Mouse (Mus musculus) MEL (cell line): ENCODE data around the gene Ddah1. TPM values are rescaled to one million over a fixed set of nuclear protein-coding genes. Genes with fewer than 3 reads are reported as not detected.

Experiments
- DNase-seq: peaks from one replicate; pipeline ENCODE4 v3.0.0; 2011; ENCODE audit warnings: low read depth, low spot score
- H3K27ac ChIP-seq: 2 replicates; pipeline ENCODE4 v1.5.1; 2012; ENCODE audit warnings: low read depth, mild to moderate bottlenecking, control low read depth, low read length, moderate library complexity; ENCODE audit not compliant: control insufficient read depth
- H3K27me3 ChIP-seq, 2 experiments: fragments of 150-350 bp in 1 of 2; sonication (generic) in 1 of 2; 2 replicates each; pipeline ENCODE4 v1.6.1; 2012; ENCODE audit warnings: low read length in 2 of 2, mild to moderate bottlenecking in 2 of 2, improper control_type of control experiment in 1 of 2, moderate library complexity in 1 of 2; ENCODE audit not compliant: insufficient read depth in 2 of 2, control insufficient read depth in 1 of 2
- H3K36me3 ChIP-seq, 2 experiments: 2 replicates each; pipeline ENCODE4 v1.6.1; 2012 to 2014; ENCODE audit warnings: low read length in 2 of 2, improper control_type of control experiment in 1 of 2, inconsistent platforms in 1 of 2, mild to moderate bottlenecking in 1 of 2; ENCODE audit not compliant: insufficient read depth in 2 of 2, control insufficient read depth in 1 of 2
- H3K4me1 ChIP-seq, 2 experiments: fragments of 150-350 bp in 1 of 2; sonication (generic) in 1 of 2; 2 replicates each; pipeline ENCODE4 v1.6.1; 2012; ENCODE audit warnings: low read length in 2 of 2, improper control_type of control experiment in 1 of 2, mild to moderate bottlenecking in 1 of 2; ENCODE audit not compliant: insufficient read depth in 2 of 2, control insufficient read depth in 1 of 2
- H3K4me3 ChIP-seq, 2 experiments: fragments of 150-350 bp in 1 of 2; sonication (generic) in 1 of 2; 2 replicates each; pipeline ENCODE4 v1.5.1; 2012; ENCODE audit warnings: low read depth in 2 of 2, low read length in 2 of 2, mild to moderate bottlenecking in 2 of 2, moderate library complexity in 2 of 2, control low read depth in 1 of 2, improper control_type of control experiment in 1 of 2; ENCODE audit not compliant: control insufficient read depth in 1 of 2, insufficient read depth in 1 of 2
- H3K79me2 ChIP-seq: 2 replicates; pipeline ENCODE4 v1.6.1; 2012; ENCODE audit warnings: mild to moderate bottlenecking, low read length, moderate library complexity; ENCODE audit not compliant: control insufficient read depth, poor library complexity, insufficient read depth
- H3K9ac ChIP-seq: 2 replicates; pipeline ENCODE4 v1.6.1; 2012; ENCODE audit warnings: low read depth, mild to moderate bottlenecking, control low read depth, low read length, moderate library complexity; ENCODE audit not compliant: control insufficient read depth, poor library complexity, severe bottlenecking
- H3K9me3 ChIP-seq: fragments of 150-350 bp; sonication (generic); replicated peaks from 2 replicates; pipeline ENCODE4 v1.6.1; 2012; ENCODE audit warnings: mild to moderate bottlenecking, low read length, improper control_type of control experiment, moderate library complexity; ENCODE audit not compliant: insufficient read depth
- EP300 ChIP-seq, 2 experiments: IDR thresholded peaks; 2 replicates each; pipeline ENCODE4 v1.6.1; 2011; ENCODE audit warnings: improper control_type of control experiment in 2 of 2, low read length in 2 of 2, low read depth in 1 of 2, mild to moderate bottlenecking in 1 of 2
- ETS1 ChIP-seq: IDR thresholded peaks from 2 replicates; pipeline ENCODE4 v1.6.1; 2012; ENCODE audit warnings: low read depth, mild to moderate bottlenecking, inconsistent platforms, low read length, improper control_type of control experiment, moderate library complexity
- GATA1 ChIP-seq: IDR thresholded peaks from 2 replicates; pipeline ENCODE4 v1.6.1; 2011; ENCODE audit warnings: low read depth, low read length, improper control_type of control experiment
- KAT2A ChIP-seq: conservative IDR thresholded peaks from 2 replicates; pipeline ENCODE4 v1.6.1; 2012; ENCODE audit warnings: low read depth, low read length, improper control_type of control experiment, inconsistent platforms
- MAX ChIP-seq: IDR thresholded peaks from 2 replicates; pipeline ENCODE4 v1.6.1; 2011; ENCODE audit warnings: low read length, improper control_type of control experiment
- MXI1 ChIP-seq: IDR thresholded peaks from 2 replicates; pipeline ENCODE4 v1.6.1; 2011; ENCODE audit warnings: mild to moderate bottlenecking, low read depth, low read length, improper control_type of control experiment
- NELFE ChIP-seq: IDR thresholded peaks from 2 replicates; pipeline ENCODE4 v1.6.1; 2011; ENCODE audit warnings: low read depth, low read length, improper control_type of control experiment
- POLR2A ChIP-seq, 2 experiments: IDR thresholded peaks; 2 replicates each; pipeline ENCODE4 v1.6.1; 2011 to 2012; ENCODE audit warnings: low read length in 2 of 2, mild to moderate bottlenecking in 2 of 2, control low read depth in 1 of 2, improper control_type of control experiment in 1 of 2, low read depth in 1 of 2, moderate library complexity in 1 of 2; ENCODE audit not compliant: control insufficient read depth in 1 of 2, insufficient read depth in 1 of 2, poor library complexity in 1 of 2
- POLR2AphosphoS5 ChIP-seq: IDR thresholded peaks from 2 replicates; pipeline ENCODE4 v1.6.1; 2012; ENCODE audit warnings: low read depth, borderline replicate concordance, mild to moderate bottlenecking, inconsistent platforms, low read length, moderate library complexity, mixed read lengths
- RAD21 ChIP-seq: IDR thresholded peaks from 2 replicates; pipeline ENCODE4 v1.6.1; 2011; ENCODE audit warnings: mild to moderate bottlenecking, low read depth, low read length, improper control_type of control experiment
- RCOR1 ChIP-seq: IDR thresholded peaks from 2 replicates; pipeline ENCODE4 v1.6.1; 2012; ENCODE audit warnings: low read depth, mild to moderate bottlenecking, inconsistent platforms, low read length, improper control_type of control experiment
- SMC3 ChIP-seq: IDR thresholded peaks from 2 replicates; pipeline ENCODE4 v1.6.1; 2011; ENCODE audit warnings: low read depth, low read length, improper control_type of control experiment
- TAL1 ChIP-seq: IDR thresholded peaks from 2 replicates; pipeline ENCODE4 v1.6.1; 2012; ENCODE audit warnings: mild to moderate bottlenecking, inconsistent platforms, low read length, moderate library complexity, mixed read lengths
- TBP ChIP-seq: IDR thresholded peaks from 2 replicates; pipeline ENCODE4 v1.8.0; 2011; ENCODE audit warnings: low read depth, low read length, improper control_type of control experiment
- UBTF ChIP-seq: IDR thresholded peaks from 2 replicates; pipeline ENCODE4 v1.6.1; 2012; ENCODE audit warnings: low read depth, mild to moderate bottlenecking, inconsistent platforms, low read length, improper control_type of control experiment, moderate library complexity, borderline replicate concordance; ENCODE audit not compliant: insufficient read depth
- USF1 ChIP-seq: IDR thresholded peaks from 2 replicates; pipeline ENCODE4 v1.6.1; 2014; ENCODE audit warnings: low read depth, mild to moderate bottlenecking, inconsistent platforms, low read length, improper control_type of control experiment, moderate library complexity
- USF2 ChIP-seq, 2 experiments: IDR thresholded peaks; 2 replicates each; pipeline ENCODE4 v1.6.1; 2011 to 2012; ENCODE audit warnings: improper control_type of control experiment in 2 of 2, low read length in 2 of 2, borderline replicate concordance in 1 of 2, inconsistent platforms in 1 of 2, low read depth in 1 of 2, mild to moderate bottlenecking in 1 of 2; ENCODE audit not compliant: insufficient read depth in 1 of 2
- ZC3H11A ChIP-seq: IDR thresholded peaks from 2 replicates; pipeline ENCODE4 v1.6.1; 2012; ENCODE audit warnings: low read depth, mild to moderate bottlenecking, inconsistent platforms, low read length, improper control_type of control experiment
- ZKSCAN1 ChIP-seq: IDR thresholded peaks from 2 replicates; pipeline ENCODE4 v1.6.1; 2012; ENCODE audit warnings: low read depth, mild to moderate bottlenecking, inconsistent platforms, low read length, improper control_type of control experiment, moderate library complexity
- ZMIZ1 ChIP-seq: IDR thresholded peaks from 2 replicates; pipeline ENCODE4 v1.6.1; 2012; ENCODE audit warnings: low read depth, mild to moderate bottlenecking, inconsistent platforms, low read length, improper control_type of control experiment, moderate library complexity
- ZNF384 ChIP-seq: IDR thresholded peaks from 2 replicates; pipeline ENCODE4 v1.6.1; 2012; ENCODE audit warnings: low read depth, mild to moderate bottlenecking, inconsistent platforms, low read length, improper control_type of control experiment
- polyA plus RNA-seq, 2 experiments: library from polyadenylated mRNA; stranded (reverse) in 1 of 2; unstranded in 1 of 2; fragments of >175 nt in 1 of 2; fragments of >200 nt in 1 of 2; gene quantifications; 2 replicates each; pipeline versions ENCODE4 v1.2.1 to v1.2.4; 2012; ENCODE audit warnings: low replicate concordance in 2 of 2, low read depth in 1 of 2; ENCODE audit not compliant: insufficient read length in 2 of 2, insufficient read depth in 1 of 2, missing spikeins in 1 of 2
- total RNA-seq: library from RNA; depleted of rRNA; stranded (reverse); fragments of 300-350 nt; gene quantifications from 2 replicates; pipeline ENCODE4 v1.2.3, GENCODE M21; 2012

The Ddah1 gene
- total and polyA plus RNA-seq, 3 experiments = not detected

DNA sequence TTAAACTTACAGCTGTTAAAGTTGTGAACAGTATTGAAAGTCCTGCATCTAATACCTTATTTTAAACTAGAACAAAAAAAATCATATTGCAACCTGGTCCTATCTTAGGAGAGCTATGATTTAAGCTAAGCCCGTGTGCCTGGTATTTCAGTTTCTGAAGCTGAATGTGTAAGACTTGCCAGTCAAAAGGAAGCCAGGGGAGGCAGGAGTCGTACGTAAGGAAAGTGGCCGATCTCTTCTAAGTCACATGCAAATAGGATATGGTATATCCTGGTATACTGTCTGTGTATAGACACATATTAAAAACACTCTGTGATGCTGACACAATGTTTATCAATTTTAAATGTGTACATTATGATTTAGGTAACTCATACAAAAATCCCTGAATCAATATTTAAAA, 47.4 kb downstream of the Ddah1 start:
- H3K9me3 ChIP-seq = no peaks in the 10 kb centered on the region
- no peak for TF ChIP-seq USF2 (IDR thresholded peaks at IDR 0.05; ENCODE audit: borderline replicate concordance in 1 of 2, insufficient read depth in 1 of 2, low read depth in 1 of 2, low read length in 2 of 2)
- TF ChIP-seq MXI1 = no peak
- no peak for TF ChIP-seq GATA1
- no peak for TF ChIP-seq TBP
- TF ChIP-seq ZNF384 = no peak
- TF ChIP-seq, all 39 proteins: peak for 0
- no peaks in the 10 kb centered on the region for H3K27me3 ChIP-seq
- no peak for DNase-seq
- H3K79me2 ChIP-seq = no peaks in the 10 kb centered on the region
- H3K9ac ChIP-seq = no peak overlapping the region
- no peak overlapping the region for H3K4me3 ChIP-seq
- H3K27ac ChIP-seq = no peak overlapping the region
- no peaks in the 10 kb centered on the region for H3K4me1 ChIP-seq
- no peaks in the 10 kb centered on the region for H3K36me3 ChIP-seq

DNA sequence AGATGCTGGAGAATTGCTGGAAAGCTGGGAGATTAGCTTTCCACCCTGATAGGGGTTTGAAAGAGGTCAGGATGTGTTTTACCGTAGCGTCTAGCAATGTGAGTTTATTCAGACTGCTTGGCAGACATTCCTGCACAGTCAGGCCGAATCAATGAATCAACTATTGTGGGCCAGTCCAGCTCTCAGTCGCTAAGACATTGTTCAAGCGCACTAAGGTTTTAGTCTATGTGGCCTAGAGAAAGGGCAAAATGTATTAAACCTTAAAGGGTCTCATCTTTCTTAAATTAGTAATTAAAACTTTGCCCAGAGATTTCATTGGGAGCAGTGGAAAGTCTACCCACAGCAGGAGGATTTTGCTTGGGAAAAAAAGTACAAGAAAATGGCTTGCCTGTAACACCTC, 48.0 kb downstream of the Ddah1 start:
- no peak for TF ChIP-seq ZC3H11A
- TF ChIP-seq UBTF = no peak
- TF ChIP-seq MAX = no peak
- TF ChIP-seq POLR2AphosphoS5 = no peak
- TF ChIP-seq USF2 (IDR thresholded peaks at IDR 0.05; ENCODE audit: borderline replicate concordance in 1 of 2, insufficient read depth in 1 of 2, low read depth in 1 of 2, low read length in 2 of 2) = no peak
- no peak for TF ChIP-seq NELFE
- no peak for TF ChIP-seq ETS1
- no peak for TF ChIP-seq USF1
- no peak for TF ChIP-seq SMC3
- no peak for TF ChIP-seq RAD21
- TF ChIP-seq MXI1 = no peak
- TF ChIP-seq KAT2A = no peak
- no peak overlapping the region for H3K4me3 ChIP-seq
- H3K4me1 ChIP-seq = no peaks in the 10 kb centered on the region
- H3K9me3 ChIP-seq = no peaks in the 10 kb centered on the region
- no peaks in the 10 kb centered on the region for H3K36me3 ChIP-seq
- H3K27me3 ChIP-seq = no peaks in the 10 kb centered on the region
- no peak overlapping the region for H3K9ac ChIP-seq
- no peaks in the 10 kb centered on the region for H3K79me2 ChIP-seq
- H3K27ac ChIP-seq = no peak overlapping the region
- DNase-seq = no peak

DNA sequence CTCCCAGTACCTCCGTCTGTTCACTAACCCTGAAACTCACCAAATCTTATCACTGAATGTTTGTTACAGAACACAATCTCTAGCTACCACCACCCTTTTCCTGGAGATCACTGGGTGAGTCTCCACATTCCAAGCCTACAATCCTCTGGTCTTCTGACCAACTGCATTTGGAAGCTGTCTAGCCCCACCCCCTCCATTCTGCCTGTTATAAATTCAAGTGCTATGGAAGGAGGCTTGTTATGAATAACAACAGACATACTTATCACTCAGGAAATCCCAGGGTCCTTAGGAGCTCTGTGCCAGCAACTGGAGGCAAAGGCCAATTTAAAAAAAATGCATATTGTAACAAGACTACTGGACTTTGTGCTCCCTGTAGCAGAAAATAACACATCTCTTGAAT, 58.3 kb downstream of the Ddah1 start:
- Histone ChIP-seq H3K27ac (no peak overlapping the region), H3K9ac (no peak overlapping the region), H3K27me3 (no peaks in the 10 kb centered on the region; a peak in 1 of 4 replicates), H3K4me3 (no peak overlapping the region), H3K4me1 (no peaks in the 10 kb centered on the region), H3K36me3 (no peaks in the 10 kb centered on the region), H3K9me3 (no peaks in the 10 kb centered on the region), H3K79me2 (no peaks in the 10 kb centered on the region)
- no peak for DNase-seq
- TF ChIP-seq MXI1 (no peak), ZKSCAN1 (no peak), EP300 (IDR thresholded peaks at IDR 0.05; ENCODE audit: low read depth in 1 of 2, low read length in 2 of 2) (no peak), RCOR1 (no peak), POLR2A (IDR thresholded peaks at IDR 0.05; ENCODE audit: control insufficient read depth in 1 of 2, insufficient read depth in 1 of 2, low read depth in 1 of 2, low read length in 2 of 2, poor library complexity in 1 of 2) (no peak), TAL1 (no peak), SMC3 (no peak), ZMIZ1 (no peak), TBP (no peak), KAT2A (no peak), USF2 (IDR thresholded peaks at IDR 0.05; ENCODE audit: borderline replicate concordance in 1 of 2, insufficient read depth in 1 of 2, low read depth in 1 of 2, low read length in 2 of 2) (no peak), MAX (no peak), POLR2AphosphoS5 (no peak), NELFE (no peak), ETS1 (no peak)
